Mouse (Mus musculus) myocyte (in vitro differentiated cells): ENCODE results near the gene Thap4. TPM values are rescaled to one million over a fixed set of nuclear protein-coding genes. Genes with fewer than 3 reads are reported as not detected.

Experiments
- H3K27me3 ChIP-seq: one replicate; pipeline ENCODE4 v1.6.1; 2011; ENCODE audit not compliant: control insufficient read depth, insufficient read depth, insufficient read length
- H3K36me3 ChIP-seq: one replicate; pipeline ENCODE4 v1.6.1; 2011; ENCODE audit not compliant: control insufficient read depth, insufficient read depth
- H3K4me2 ChIP-seq: one replicate; pipeline ENCODE4 v1.6.1; 2011; ENCODE audit warnings: low read depth, control low read depth
- H3K4me3 ChIP-seq: one replicate; pipeline ENCODE4 v1.5.1; 2011; ENCODE audit warnings: mild to moderate bottlenecking, control low read depth, moderate library complexity
- H3K79me2 ChIP-seq: one replicate; pipeline ENCODE4 v1.6.1; 2011; ENCODE audit not compliant: control insufficient read depth, insufficient read depth
- H3ac ChIP-seq: one replicate; pipeline ENCODE4 v1.6.1; 2011; ENCODE audit not compliant: control insufficient read depth, insufficient read length
- CEBPB ChIP-seq: IDR thresholded peaks from 2 replicates; pipeline ENCODE4 v1.6.1; 2011; ENCODE audit warnings: mild to moderate bottlenecking, moderate library complexity; ENCODE audit not compliant: poor library complexity, insufficient read depth, severe bottlenecking
- E2F4 ChIP-seq: IDR thresholded peaks from one replicate; pipeline ENCODE4 v1.6.1; 2011; ENCODE audit warnings: mild to moderate bottlenecking, control low read depth, moderate library complexity; ENCODE audit not compliant: insufficient read depth
- MAX ChIP-seq: IDR thresholded peaks from one replicate; pipeline ENCODE4 v1.6.1; 2011; ENCODE audit warnings: low read depth, mild to moderate bottlenecking, control low read depth
- MYOD1 ChIP-seq, 3 experiments: IDR thresholded peaks; one replicate each; pipeline ENCODE4 v1.6.1; 2011; ENCODE audit warnings: control low read depth in 2 of 3, low read depth in 2 of 3, mild to moderate bottlenecking in 2 of 3, moderate library complexity in 1 of 3; ENCODE audit not compliant: insufficient read length in 2 of 3, control insufficient read depth in 1 of 3
- MYOG ChIP-seq, 3 experiments: IDR thresholded peaks; one replicate each; pipeline ENCODE4 v1.6.1; 2011; ENCODE audit warnings: control low read depth in 2 of 3, low read depth in 2 of 3, mild to moderate bottlenecking in 2 of 3; ENCODE audit not compliant: insufficient read length in 2 of 3, control insufficient read depth in 1 of 3, insufficient read depth in 1 of 3
- POLR2A ChIP-seq: IDR thresholded peaks from one replicate; pipeline ENCODE4 v1.6.1; 2011; ENCODE audit warnings: low read depth, mild to moderate bottlenecking, control low read depth, moderate library complexity; ENCODE audit not compliant: insufficient read length
- POLR2AphosphoS2 ChIP-seq: IDR thresholded peaks from one replicate; pipeline ENCODE4 v1.6.1; 2011; ENCODE audit warnings: low read depth, control low read depth; ENCODE audit not compliant: insufficient read length
- REST ChIP-seq: IDR thresholded peaks from one replicate; pipeline ENCODE4 v1.6.1; 2011; ENCODE audit warnings: mild to moderate bottlenecking, control low read depth, moderate library complexity; ENCODE audit not compliant: insufficient read depth, insufficient read length
- SRF ChIP-seq: IDR thresholded peaks from one replicate; pipeline ENCODE4 v1.6.1; 2011; ENCODE audit warnings: low read depth; ENCODE audit not compliant: control insufficient read depth, insufficient read length
- TCF12 ChIP-seq: IDR thresholded peaks from one replicate; pipeline ENCODE4 v1.6.1; 2011; ENCODE audit warnings: mild to moderate bottlenecking, control low read depth; ENCODE audit not compliant: poor library complexity, insufficient read depth, severe bottlenecking
- TCF3 ChIP-seq: IDR thresholded peaks from one replicate; pipeline ENCODE4 v1.6.1; 2011; ENCODE audit warnings: low read depth, control low read depth; ENCODE audit not compliant: insufficient read length
- USF1 ChIP-seq: IDR thresholded peaks from one replicate; pipeline ENCODE4 v1.6.1; 2011; ENCODE audit warnings: low read depth, mild to moderate bottlenecking, control low read depth, moderate library complexity
- polyA plus RNA-seq: library from polyadenylated mRNA; unstranded; fragments of >200 nt; fragmentation: generic; extraction: Trizol; gene quantifications from one replicate; pipeline ENCODE4 v1.2.1, GENCODE M21; 2012; ENCODE audit warnings: missing spikeins

Gene Thap4
- polyA plus RNA-seq, 1 experiment, result 52.9 TPM

DNA sequence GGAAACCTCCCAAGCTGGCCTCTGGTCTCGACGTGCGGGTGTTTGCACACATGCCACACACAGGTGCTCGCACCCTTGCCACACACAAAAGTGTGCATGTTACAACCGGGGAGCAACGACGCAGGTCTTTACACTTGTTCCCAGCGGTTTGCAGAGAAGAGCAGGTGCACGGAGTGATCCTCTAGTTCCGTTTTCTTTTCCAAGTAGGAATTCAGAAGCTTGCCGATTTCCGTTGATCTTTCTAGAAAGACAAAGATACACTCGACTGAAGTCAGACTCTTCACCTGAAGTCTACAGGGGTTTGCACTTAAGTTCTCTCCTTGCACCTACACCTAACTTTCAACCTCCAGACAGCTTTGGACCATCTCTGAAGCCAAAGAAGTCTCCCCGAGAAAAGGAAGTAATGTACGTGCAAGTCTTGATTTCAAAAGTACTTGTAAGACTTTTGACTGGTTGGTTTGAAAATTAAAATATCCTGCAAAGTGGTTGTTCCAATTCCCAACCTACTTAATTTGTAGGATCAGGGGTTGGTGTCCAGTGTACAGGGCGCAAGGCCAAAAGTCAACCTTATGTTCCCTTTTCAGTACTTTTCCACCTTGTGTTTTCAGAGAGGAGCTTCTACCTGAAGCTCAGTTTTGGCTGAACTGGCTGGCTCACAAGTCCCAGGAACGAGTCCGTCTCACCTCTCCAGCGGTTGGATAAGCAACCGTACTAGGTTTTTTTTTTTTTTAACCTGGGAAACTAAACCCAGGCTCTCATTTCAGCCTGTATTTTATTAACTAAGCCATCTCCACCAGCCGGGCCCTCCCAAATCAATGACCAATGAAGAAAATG lies 46.2 kb upstream of the Thap4 start:
- H3K79me2 ChIP-seq, result peaks cover 29% of the 10 kb centered on the region
- peak overlapping the region; percentile 86 for H3ac ChIP-seq
- peak overlapping the region; percentile 86 for H3K4me2 ChIP-seq
- H3K27me3 ChIP-seq, result no peaks in the 10 kb centered on the region
- no peak for TF ChIP-seq CEBPB
- no peak for TF ChIP-seq USF1
- TF ChIP-seq TCF12, result no peak
- no peak for TF ChIP-seq MYOD1 (IDR thresholded peaks at IDR 0.05; ENCODE audit: control insufficient read depth in 1 of 3, insufficient read length in 2 of 3, low read depth in 2 of 3)
- TF ChIP-seq POLR2A, result no peak
- no peak for TF ChIP-seq MYOG (IDR thresholded peaks at IDR 0.05; ENCODE audit: control insufficient read depth in 1 of 3, insufficient read depth in 1 of 3, insufficient read length in 2 of 3, low read depth in 2 of 3)
- TF ChIP-seq SRF, result no peak
- TF ChIP-seq E2F4, result no peak
- no peak for TF ChIP-seq POLR2AphosphoS2
- TF ChIP-seq TCF3, result no peak
- no peak for TF ChIP-seq REST
- TF ChIP-seq MAX, result no peak
- peak overlapping the region; percentile 63 for H3K4me3 ChIP-seq
- peaks cover 6% of the 10 kb centered on the region for H3K36me3 ChIP-seq

DNA sequence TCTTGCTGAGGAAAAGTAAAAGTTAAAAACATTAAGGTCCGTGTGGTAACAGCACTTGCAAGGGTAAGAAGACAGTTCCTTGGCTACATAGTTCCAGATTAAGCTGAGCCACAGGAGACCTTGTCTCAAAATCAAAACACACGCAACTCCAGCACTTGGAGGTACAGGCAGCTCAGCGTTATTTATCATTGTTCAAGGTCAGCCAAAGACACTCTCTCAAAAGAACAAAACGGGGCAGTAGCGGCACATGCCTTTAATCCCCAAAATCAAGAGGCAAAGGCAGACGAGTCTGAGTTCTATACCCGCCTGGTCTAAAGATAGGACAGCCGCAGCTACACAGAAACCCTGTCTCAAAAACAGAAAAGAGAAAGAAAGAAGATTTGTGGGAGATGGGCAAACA lies 41.2 kb upstream of the Thap4 start:
- no peak overlapping the region for H3K4me3 ChIP-seq
- no peaks in the 10 kb centered on the region for H3K27me3 ChIP-seq
- peaks cover 32% of the 10 kb centered on the region for H3K36me3 ChIP-seq
- no peak overlapping the region for H3K4me2 ChIP-seq
- H3K79me2 ChIP-seq, result peaks cover 8% of the 10 kb centered on the region
- H3ac ChIP-seq, result no peak overlapping the region
- TF ChIP-seq MYOD1 (IDR thresholded peaks at IDR 0.05; ENCODE audit: control insufficient read depth in 1 of 3, insufficient read length in 2 of 3, low read depth in 2 of 3) (no peak), POLR2A (no peak), USF1 (no peak), E2F4 (no peak), POLR2AphosphoS2 (no peak), TCF3 (no peak), REST (no peak), TCF12 (no peak), CEBPB (no peak), SRF (no peak), MAX (no peak), MYOG (IDR thresholded peaks at IDR 0.05; ENCODE audit: control insufficient read depth in 1 of 3, insufficient read depth in 1 of 3, insufficient read length in 2 of 3, low read depth in 2 of 3) (no peak)

DNA sequence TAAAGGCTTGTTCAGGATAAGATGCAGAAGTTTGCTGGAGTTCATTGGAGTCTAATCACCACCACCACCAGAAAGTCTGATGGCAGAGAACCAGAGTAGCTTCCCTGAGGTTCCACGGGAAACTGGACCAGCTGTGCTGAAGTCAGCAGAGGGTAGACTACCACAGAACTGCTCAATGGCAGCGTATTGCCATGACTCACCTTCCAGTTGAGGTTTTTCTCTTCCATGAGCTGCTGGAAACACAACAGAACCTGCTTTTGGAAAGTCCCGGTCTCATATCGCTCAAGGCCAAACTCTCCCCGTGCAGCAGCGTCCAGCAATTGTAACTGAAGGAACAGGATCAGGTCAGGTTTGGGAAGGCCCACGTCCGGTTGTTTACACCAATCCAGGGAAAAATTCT lies 39.9 kb upstream of the Thap4 start:
- Histone ChIP-seq H3ac (no peak overlapping the region), H3K36me3 (peaks cover 27% of the 10 kb centered on the region), H3K4me2 (no peak overlapping the region), H3K27me3 (no peaks in the 10 kb centered on the region), H3K4me3 (no peak overlapping the region), H3K79me2 (no peaks in the 10 kb centered on the region)
- no peak for TF ChIP-seq CEBPB
- TF ChIP-seq MAX, result no peak
- TF ChIP-seq TCF3, result no peak
- no peak for TF ChIP-seq REST
- no peak for TF ChIP-seq MYOD1 (IDR thresholded peaks at IDR 0.05; ENCODE audit: control insufficient read depth in 1 of 3, insufficient read length in 2 of 3, low read depth in 2 of 3)
- no peak for TF ChIP-seq E2F4
- no peak for TF ChIP-seq TCF12
- no peak for TF ChIP-seq POLR2AphosphoS2
- TF ChIP-seq MYOG (IDR thresholded peaks at IDR 0.05; ENCODE audit: control insufficient read depth in 1 of 3, insufficient read depth in 1 of 3, insufficient read length in 2 of 3, low read depth in 2 of 3), result no peak
- no peak for TF ChIP-seq POLR2A
- no peak for TF ChIP-seq SRF
- no peak for TF ChIP-seq USF1

DNA sequence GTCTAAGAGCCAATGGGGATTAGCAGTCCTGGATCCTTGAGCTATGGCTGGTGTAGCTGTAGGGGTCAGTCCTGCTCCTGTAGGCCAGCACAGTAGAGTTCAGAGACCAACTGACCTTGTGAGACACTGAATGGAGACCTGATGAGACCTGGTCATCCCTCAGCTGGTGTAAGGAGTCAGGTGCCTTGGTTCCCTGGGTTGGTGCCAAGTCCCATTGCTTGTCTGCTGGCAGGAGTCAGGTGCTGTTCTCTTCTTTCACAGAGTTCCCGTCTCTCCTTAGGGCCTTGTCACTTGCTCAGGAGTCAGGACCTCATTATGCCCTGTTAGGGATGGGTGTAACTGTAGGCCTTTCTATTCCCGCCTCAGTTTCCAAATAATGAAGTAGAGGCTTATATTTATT lies 32.2 kb upstream of the Thap4 start:
- Histone ChIP-seq H3ac (no peak overlapping the region), H3K4me2 (no peak overlapping the region), H3K36me3 (peaks cover 39% of the 10 kb centered on the region), H3K4me3 (no peak overlapping the region), H3K27me3 (no peaks in the 10 kb centered on the region), H3K79me2 (no peaks in the 10 kb centered on the region)
- TF ChIP-seq USF1, result no peak
- TF ChIP-seq POLR2A, result no peak
- TF ChIP-seq CEBPB, result no peak
- no peak for TF ChIP-seq MAX
- TF ChIP-seq TCF12, result no peak
- TF ChIP-seq SRF, result no peak
- no peak for TF ChIP-seq REST
- TF ChIP-seq E2F4, result no peak
- TF ChIP-seq POLR2AphosphoS2, result no peak
- TF ChIP-seq TCF3, result no peak
- TF ChIP-seq MYOD1 (IDR thresholded peaks at IDR 0.05; ENCODE audit: control insufficient read depth in 1 of 3, insufficient read length in 2 of 3, low read depth in 2 of 3), result no peak
- TF ChIP-seq MYOG (IDR thresholded peaks at IDR 0.05; ENCODE audit: control insufficient read depth in 1 of 3, insufficient read depth in 1 of 3, insufficient read length in 2 of 3, low read depth in 2 of 3), result no peak
